Mouse (Mus musculus) adrenal gland (tissue): ENCODE measurements around the gene Syt5.

Source experiments
- intact Hi-C: fragments of 180-260 bp; cut with DNase I; formaldehyde crosslinking; loops from one replicate; pipeline ENCODE4 v1.15.1; 2025
- microRNA-seq, 2 experiments: library from miRNA; unstranded; fragments of <30 nt; microRNA quantifications; one replicate each; pipeline ENCODE4; 2019

Gene Syt5

DNA sequence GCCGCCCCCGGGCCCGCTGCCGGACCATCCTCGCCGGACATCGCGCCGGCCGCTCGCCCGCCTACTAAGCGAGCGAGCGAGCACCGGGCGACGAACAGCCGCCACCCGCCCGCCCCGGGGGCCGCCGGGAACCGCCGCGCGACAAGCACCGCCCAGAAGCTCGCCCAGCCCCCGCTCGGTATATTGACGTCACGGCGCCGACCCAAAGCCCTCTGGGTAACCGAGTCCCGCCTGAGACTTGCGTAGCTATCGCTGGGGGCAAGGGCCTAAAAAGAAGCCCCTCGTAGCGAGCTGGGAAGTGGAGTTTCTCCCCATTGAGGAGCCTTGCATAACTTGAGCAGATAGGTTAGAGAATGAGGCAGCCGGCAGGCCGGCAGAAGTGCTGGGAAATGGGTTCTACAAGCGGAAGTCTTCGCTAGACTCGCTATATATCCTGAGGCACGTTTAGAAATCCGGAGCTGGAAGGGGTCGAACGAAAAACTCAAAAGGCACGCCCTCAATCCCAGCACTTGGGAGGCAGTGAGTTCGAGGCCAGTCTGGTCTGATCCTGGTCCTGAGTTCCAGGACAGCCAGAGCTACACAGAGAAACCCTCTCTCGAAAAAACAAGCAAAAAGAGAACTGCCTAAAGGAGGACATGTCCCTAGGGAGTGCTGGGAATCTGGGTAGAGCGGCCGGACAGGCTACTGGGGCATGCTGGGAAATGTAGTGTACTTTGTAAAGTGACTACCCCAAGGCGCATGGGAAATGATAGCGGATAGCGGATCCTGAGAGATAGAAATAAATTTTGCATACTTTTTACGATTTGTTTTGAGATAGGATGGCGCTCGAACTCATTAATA, 45.6 kb downstream of the Syt5 start, which contains the start of gene Ppp1r12c:
TSS of gene Ppp1r12c (minus strand) at position 123 of the 840 bp plus-strand sequence.
- intact Hi-C loops: no loop called here

DNA sequence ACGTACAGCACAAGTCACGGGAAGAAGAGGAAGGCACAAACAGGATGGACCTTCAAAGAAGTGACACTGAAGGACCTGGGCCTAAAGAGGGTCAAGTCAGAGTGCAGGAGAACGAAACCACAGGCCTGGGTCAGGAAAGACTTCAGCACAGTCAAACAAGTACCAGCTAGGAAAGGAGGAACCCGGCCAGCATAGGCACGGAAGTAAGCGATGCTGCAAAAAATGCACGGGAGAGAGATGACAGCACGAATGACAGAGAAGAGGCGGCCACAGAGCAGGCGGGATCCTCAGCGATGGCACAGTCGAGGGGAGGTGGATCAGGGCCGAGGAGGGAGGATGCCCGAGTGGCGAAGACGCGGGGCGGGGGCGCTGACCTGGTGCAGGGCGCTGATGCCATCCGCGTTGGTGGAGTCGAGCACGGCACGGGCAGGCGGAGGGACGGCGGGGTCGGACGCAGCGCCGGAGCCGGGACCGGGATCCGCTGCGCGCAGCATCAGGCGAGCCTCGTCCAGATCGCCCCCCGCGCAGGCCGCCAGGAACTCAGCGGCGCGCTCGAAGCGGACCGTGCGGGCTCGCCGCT, 46.4 kb downstream of the Syt5 start:
- intact Hi-C loops: no loop called here

DNA sequence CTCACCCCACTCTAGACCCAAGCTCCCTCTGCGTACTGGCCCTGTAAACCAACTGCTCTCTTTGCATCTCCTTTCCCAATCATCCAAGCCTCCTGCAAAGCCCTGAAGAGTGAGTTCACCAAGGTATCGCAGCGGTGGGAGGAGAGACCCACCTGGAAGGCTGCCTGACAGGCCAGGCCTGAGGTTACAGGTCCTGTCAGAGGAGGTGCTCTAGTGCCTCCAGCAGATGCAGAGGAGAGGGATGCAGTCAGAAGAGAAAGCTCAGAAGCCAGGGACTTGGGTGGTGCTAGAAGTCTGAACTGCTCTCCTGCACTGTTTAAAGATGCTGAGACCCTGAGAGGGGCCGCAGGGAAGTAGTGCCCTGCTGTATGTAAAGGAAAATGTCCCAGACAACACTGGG, 48.3 kb downstream of the Syt5 start:
- intact Hi-C loops: loop anchor here (10.0 kb wide), 1 partner anchor 354 kb away; no protein-coding TSS in a partner anchor

DNA sequence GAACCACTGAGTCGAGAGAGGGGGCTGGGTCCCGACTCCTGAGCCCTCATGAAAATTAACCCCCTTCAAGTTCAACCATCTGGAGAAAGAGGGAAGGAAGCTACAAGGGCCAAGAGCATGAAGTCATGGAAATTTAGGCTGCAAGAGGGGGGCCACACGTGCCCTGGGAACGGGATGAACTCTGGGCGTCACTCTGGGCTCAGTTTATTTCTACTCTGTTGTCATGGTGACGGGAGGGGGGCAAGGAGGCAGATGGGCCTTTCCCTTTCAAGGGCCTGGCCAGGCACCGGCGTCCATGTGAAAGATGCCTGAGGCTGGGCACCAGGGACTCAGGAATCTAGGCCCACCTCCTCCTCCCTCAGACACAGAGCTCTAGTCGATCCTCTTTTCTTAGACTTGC, 49.1 kb downstream of the Syt5 start:
- intact Hi-C loops: loop anchor here (10.0 kb wide), 1 partner anchor 353 kb away; no protein-coding TSS in a partner anchor

DNA sequence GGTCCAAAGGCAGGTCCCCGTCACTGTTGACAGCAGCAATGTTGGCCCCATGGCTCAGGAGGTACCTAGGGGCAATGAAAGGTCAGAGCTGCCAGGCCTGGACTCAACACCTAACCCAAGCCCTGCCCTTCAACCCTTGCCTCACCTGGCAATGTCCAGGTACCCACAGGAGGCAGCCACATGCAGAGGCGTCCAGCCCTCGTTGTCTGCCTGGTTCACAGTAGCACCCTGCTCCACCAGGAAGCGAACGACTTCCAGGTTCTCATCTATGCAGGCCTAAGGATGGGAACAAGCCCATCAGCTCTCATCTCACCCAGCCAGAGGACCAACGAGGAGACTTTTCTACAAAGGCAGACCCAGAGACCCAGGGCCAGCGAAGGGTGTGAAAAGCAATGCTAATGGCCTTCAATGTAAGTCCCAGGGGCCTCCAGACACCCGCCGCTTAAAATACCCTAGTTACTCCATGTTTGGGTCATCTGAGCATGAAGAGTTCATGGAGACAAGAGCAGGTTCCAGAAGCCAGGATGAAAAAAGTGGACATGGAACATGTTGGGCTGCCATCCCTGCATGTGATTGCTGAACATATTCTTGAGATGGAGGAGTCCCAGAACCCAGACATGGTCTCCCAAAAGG, 50.0 kb downstream of the Syt5 start:
- intact Hi-C loops: loop anchor here (10.0 kb wide), 1 partner anchor 353 kb away; no protein-coding TSS in a partner anchor

DNA sequence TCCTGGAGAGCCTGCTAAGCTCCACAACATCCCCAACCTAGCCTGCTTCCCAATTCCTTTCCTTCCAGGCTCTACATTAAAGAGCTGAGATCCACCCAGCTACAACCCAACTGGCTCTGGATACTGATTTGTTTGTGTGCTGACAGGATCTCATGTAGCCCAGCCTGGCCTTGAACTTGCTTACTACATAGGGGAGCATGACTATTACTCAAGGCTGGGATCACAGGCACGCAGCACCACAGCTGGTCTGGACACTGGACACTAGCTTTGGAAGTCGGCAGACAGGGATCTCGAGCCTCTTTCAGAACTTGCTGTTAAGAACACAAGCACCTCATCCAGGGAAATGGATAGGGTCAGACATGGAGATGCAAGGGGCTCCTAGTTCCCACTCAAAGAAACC, 50.9 kb downstream of the Syt5 start:
- intact Hi-C loops: loop anchor here (10.0 kb wide), 1 partner anchor 352 kb away; no protein-coding TSS in a partner anchor

DNA sequence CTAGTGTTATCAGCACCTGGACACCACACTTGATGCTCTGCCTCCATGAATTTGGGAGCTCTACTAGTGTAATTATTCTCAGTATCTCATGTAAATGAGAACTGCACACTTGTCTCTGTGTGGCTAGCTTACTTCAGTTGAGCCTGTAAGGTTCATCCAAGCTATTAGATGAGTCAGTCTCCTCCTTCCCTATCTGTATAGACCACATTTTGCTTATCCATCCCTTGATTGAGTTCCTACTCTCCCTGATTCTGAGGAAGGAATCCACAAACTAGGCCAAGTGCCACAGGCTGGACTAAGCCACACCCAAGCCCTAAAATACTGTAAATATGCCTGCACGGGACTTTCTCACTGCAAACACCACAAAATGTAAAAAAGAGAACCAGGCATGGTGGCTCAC, 53.4 kb downstream of the Syt5 start:
- intact Hi-C loops: loop anchor here (10.0 kb wide), 1 partner anchor 349 kb away; no protein-coding TSS in a partner anchor

DNA sequence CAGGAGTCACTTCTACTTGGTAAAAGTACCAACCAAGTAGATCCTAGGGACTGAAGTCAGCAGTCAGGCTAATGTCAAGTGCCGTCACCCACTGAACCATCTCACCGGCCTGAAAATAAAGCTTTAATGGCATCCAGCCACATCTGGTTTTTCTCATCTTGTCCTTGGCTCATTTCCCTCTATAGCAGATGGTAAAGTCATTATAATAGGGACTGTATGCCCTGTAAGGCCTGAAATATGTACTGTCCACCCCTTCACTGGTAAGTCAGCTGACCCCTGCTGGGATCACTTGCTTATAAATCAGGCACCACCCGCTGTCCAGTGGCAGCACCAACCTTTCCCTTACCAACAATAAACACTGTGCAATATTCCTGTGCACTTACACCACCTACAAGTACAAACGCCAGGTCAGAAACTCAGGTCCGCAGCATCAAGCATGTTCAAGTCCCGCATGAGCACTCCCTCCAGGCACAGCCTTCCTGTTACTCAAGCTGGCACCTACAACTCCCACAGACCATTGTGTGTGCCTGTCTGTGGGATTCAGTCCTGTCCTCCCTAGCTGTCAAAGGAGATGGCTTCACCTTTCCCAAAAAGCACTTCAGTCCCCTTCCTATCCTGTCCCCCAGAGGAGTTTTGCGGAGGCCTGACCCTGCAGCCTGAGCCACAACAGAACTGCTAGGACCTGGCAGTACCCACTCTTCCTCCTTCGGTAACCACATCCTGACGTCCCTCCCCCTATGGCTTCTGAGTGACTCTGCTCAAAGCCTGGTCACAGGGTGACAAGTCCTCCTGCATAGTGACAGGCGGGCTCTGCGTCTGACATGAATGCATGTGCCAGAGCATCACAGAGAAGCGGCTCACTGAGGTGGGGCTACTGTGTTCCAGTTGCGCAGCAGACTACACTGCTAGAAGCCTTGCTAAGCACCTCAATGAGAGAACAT, 54.8 kb downstream of the Syt5 start:
- intact Hi-C loops: loop anchor here (10.0 kb wide), 1 partner anchor 348 kb away; no protein-coding TSS in a partner anchor

DNA sequence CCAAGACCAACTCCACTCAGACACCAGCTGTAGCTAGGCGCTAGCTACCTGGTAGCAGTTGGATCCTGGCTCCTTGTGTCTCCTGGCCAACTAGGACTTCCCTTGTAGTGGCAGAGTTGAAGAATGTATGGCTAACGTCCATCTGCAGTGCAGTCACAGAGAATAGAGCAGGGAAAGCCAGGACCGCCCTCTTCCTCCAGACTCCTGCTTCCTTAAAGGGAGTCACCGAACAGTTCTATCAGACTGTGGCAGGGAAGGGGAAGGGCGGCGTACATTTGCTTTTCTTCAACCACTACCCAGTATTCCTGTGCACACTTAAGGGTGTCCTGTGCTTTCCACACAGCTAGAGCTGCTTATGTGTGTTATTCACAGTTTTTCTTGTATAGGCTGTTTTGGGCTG, 56.0 kb downstream of the Syt5 start:
- intact Hi-C loops: loop anchor here (10.0 kb wide), 1 partner anchor 347 kb away; no protein-coding TSS in a partner anchor

Small RNA genes lying within 50 kb of the gene (microRNA-seq; reads per million reads assigned to microRNA genes)
- gene Gm23577: 0 reads per million in 2 experiments
